Mouse (Mus musculus) liver, embryonic 12.5 days (tissue): ENCODE results near the gene Stx12. TPM values are rescaled to one million over a fixed set of nuclear protein-coding genes. Genes with fewer than 3 reads are reported as not detected.
A peak's percentile ranks its signal among the peaks of the same experiment; 100 is the strongest.
"Not testable (repeated sequence)": the region's sequence is repeated elsewhere in the genome, so short reads cannot be mapped to it uniquely, and the experiment has no call there.

Source experiments
- ATAC-seq: fragments of 200-750 bp; cut with Nextera tagmentation; 2 replicates; pipeline ENCODE4 v1.8.0; 2017; ENCODE audit warnings: moderate number of reproducible peaks, mild to moderate bottlenecking, moderate library complexity
- H3K27ac ChIP-seq: fragments of 300-500 bp; sonication (generic); 2 replicates; pipeline ENCODE4 v1.5.1; 2016; ENCODE audit warnings: mild to moderate bottlenecking
- H3K27me3 ChIP-seq: fragments of 300-500 bp; sonication (generic); replicated peaks from 2 replicates; pipeline ENCODE4 v1.6.1; 2016; ENCODE audit warnings: mild to moderate bottlenecking, moderate library complexity
- H3K36me3 ChIP-seq: fragments of 300-500 bp; sonication (generic); 2 replicates; pipeline ENCODE4 v1.6.1; 2016; ENCODE audit warnings: mild to moderate bottlenecking, moderate library complexity
- H3K4me1 ChIP-seq: fragments of 300-500 bp; sonication (generic); 2 replicates; pipeline ENCODE4 v1.6.1; 2016
- H3K4me2 ChIP-seq: fragments of 300-500 bp; sonication (generic); 2 replicates; pipeline ENCODE4 v1.6.1; 2016; ENCODE audit warnings: mild to moderate bottlenecking, moderate library complexity
- H3K4me3 ChIP-seq: fragments of 300-500 bp; sonication (generic); 2 replicates; pipeline ENCODE4 v1.5.1; 2016; ENCODE audit warnings: mild to moderate bottlenecking, moderate library complexity
- H3K9ac ChIP-seq: fragments of 300-500 bp; sonication (generic); 2 replicates; pipeline ENCODE4 v1.6.1; 2016; ENCODE audit warnings: mild to moderate bottlenecking, moderate library complexity
- H3K9me3 ChIP-seq: fragments of 300-500 bp; sonication (generic); replicated peaks from 2 replicates; pipeline ENCODE4 v1.6.1; 2016; ENCODE audit warnings: mild to moderate bottlenecking, moderate library complexity
- WGBS: fragments of 180-500 bp; shearing (Covaris S2); methylation state at CpG from one replicate; pipeline ENCODE4 v1.1.7; 2016; ENCODE audit not compliant: insufficient replicate concordance; 5-methylcytosine and 5-hydroxymethylcytosine counted together
- polyA plus RNA-seq: library from polyadenylated mRNA; unstranded; fragments of >200 nt; fragmentation: Nextera tagmentation; extraction: Ambion mirVana; gene quantifications from 2 replicates; pipeline ENCODE4 v1.2.1, GENCODE M21; 2016

Gene Stx12
- 21.0 and 21.7 TPM in 2 replicates for polyA plus RNA-seq

- H3K9ac ChIP-seq = peak within 1 kb of the TSS; percentile 92
- H3K4me3 ChIP-seq = peak within 1 kb of the TSS; percentile 83
- H3K27ac ChIP-seq = peak within 1 kb of the TSS; percentile 89
- peak; percentile 92 for ATAC-seq
- no peaks in the 10 kb centered on the region for H3K27me3 ChIP-seq
- no peaks in the 10 kb centered on the region for H3K9me3 ChIP-seq
- under 1% methylated on average over 72 of the region's 72 CpGs for WGBS
- H3K4me1 ChIP-seq = peaks cover 28% of the 10 kb centered on the region
- peaks cover 20% of the 10 kb centered on the region for H3K36me3 ChIP-seq
- H3K4me2 ChIP-seq = peak within 1 kb of the TSS; percentile 93
Observed at GRCm38 (mm10) chr4:132884064-132884843, at the start of gene Stx12. TSS of gene Stx12 (minus strand) at chr4:132884509.

GRCm38 (mm10) chr4:132932752-132933404 is 48.6 kb upstream of the Stx12 start:
- H3K4me2 ChIP-seq = no peak overlapping the region
- no peak overlapping the region for H3K27ac ChIP-seq
- ATAC-seq = no peak
- no peaks in the 10 kb centered on the region for H3K36me3 ChIP-seq
- H3K9ac ChIP-seq = no peak overlapping the region
- 65% methylated on average over 4 of the region's 4 CpGs for WGBS
- no peaks in the 10 kb centered on the region for H3K9me3 ChIP-seq
- no peak overlapping the region for H3K4me3 ChIP-seq
- H3K4me1 ChIP-seq = peaks cover 11% of the 10 kb centered on the region
- peaks cover 28% of the 10 kb centered on the region for H3K27me3 ChIP-seq

GRCm38 (mm10) chr4:132930784-132931183 is 46.5 kb upstream of the Stx12 start:
- H3K4me2 ChIP-seq = no peak overlapping the region
- no peak for ATAC-seq
- peaks cover 11% of the 10 kb centered on the region for H3K4me1 ChIP-seq
- no peak overlapping the region for H3K9ac ChIP-seq
- no peak overlapping the region for H3K4me3 ChIP-seq
- WGBS = 10% methylated on average over 8 of the region's 8 CpGs
- no peaks in the 10 kb centered on the region for H3K9me3 ChIP-seq
- no peak overlapping the region for H3K27ac ChIP-seq
- H3K27me3 ChIP-seq = peaks cover 22% of the 10 kb centered on the region
- no peaks in the 10 kb centered on the region for H3K36me3 ChIP-seq

- H3K4me2 ChIP-seq, H3K9ac ChIP-seq, H3K36me3 ChIP-seq, H3K4me3 ChIP-seq, H3K27ac ChIP-seq, ATAC-seq, H3K9me3 ChIP-seq: not testable (repeated sequence)
- peaks cover 20% of the 10 kb centered on the region for H3K4me1 ChIP-seq
- WGBS = 82% methylated on average over 2 of the region's 2 CpGs
- peaks cover 13% of the 10 kb centered on the region for H3K27me3 ChIP-seq
Observed at GRCm38 (mm10) chr4:132926520-132926919, 42.2 kb upstream of the Stx12 start.

- H3K4me3 ChIP-seq = peak within 1 kb of the TSS; percentile 85
- WGBS = under 1% methylated on average over 50 of the region's 53 CpGs
Observed at GRCm38 (mm10) chr4:132922558-132923008, 38.3 kb upstream of the Stx12 start, which contains the start of gene Fam76a. TSS of gene Fam76a (minus strand) at chr4:132922558.

GRCm38 (mm10) chr4:132922061-132922530 is 37.8 kb upstream of the Stx12 start:
- under 1% methylated on average over 42 of the region's 50 CpGs for WGBS
- Histone ChIP-seq H3K36me3 (peaks cover 30% of the 10 kb centered on the region), H3K27ac (peak overlapping the region; percentile 97), H3K9me3 (no peaks in the 10 kb centered on the region), H3K9ac (peak overlapping the region; percentile 92), H3K4me3 (peak overlapping the region; percentile 85), H3K27me3 (no peaks in the 10 kb centered on the region), H3K4me1 (peaks cover 37% of the 10 kb centered on the region), H3K4me2 (peak overlapping the region; percentile 75)
- peak; percentile 65 for ATAC-seq

More at GRCm38 (mm10) chr4:132922558-132923008, 38.3 kb upstream of the Stx12 start, which contains the start of gene Fam76a:
- H3K9me3 ChIP-seq = no peaks in the 10 kb centered on the region
- peak within 1 kb of the TSS; percentile 97 for H3K27ac ChIP-seq
- H3K9ac ChIP-seq = peak within 1 kb of the TSS; percentile 92
- H3K27me3 ChIP-seq = no peaks in the 10 kb centered on the region
- peak within 1 kb of the TSS; percentile 78 for H3K4me2 ChIP-seq
- peaks cover 37% of the 10 kb centered on the region for H3K4me1 ChIP-seq
- H3K36me3 ChIP-seq = peaks cover 25% of the 10 kb centered on the region
- peak; percentile 98 for ATAC-seq

GRCm38 (mm10) chr4:132921488-132921887 is 37.2 kb upstream of the Stx12 start:
- 31% methylated on average over 12 of the region's 12 CpGs for WGBS
- no peak for ATAC-seq
- H3K9ac ChIP-seq = peak overlapping the region; percentile 92
- no peaks in the 10 kb centered on the region for H3K9me3 ChIP-seq
- peak overlapping the region; percentile 85 for H3K4me3 ChIP-seq
- no peaks in the 10 kb centered on the region for H3K27me3 ChIP-seq
- peak overlapping the region; percentile 97 for H3K27ac ChIP-seq
- H3K4me2 ChIP-seq = peak overlapping the region; percentile 75
- H3K36me3 ChIP-seq = peaks cover 33% of the 10 kb centered on the region
- H3K4me1 ChIP-seq = peaks cover 37% of the 10 kb centered on the region

- H3K27me3 ChIP-seq = no peaks in the 10 kb centered on the region
- H3K9me3 ChIP-seq = no peaks in the 10 kb centered on the region
- no peak overlapping the region for H3K4me3 ChIP-seq
- no peak for ATAC-seq
- 75% methylated on average over 4 of the region's 4 CpGs for WGBS
- peak overlapping the region; percentile 97 for H3K27ac ChIP-seq
- H3K4me2 ChIP-seq = no peak overlapping the region
- H3K36me3 ChIP-seq = peaks cover 46% of the 10 kb centered on the region
- peaks cover 37% of the 10 kb centered on the region for H3K4me1 ChIP-seq
- no peak overlapping the region for H3K9ac ChIP-seq
Observed at GRCm38 (mm10) chr4:132920171-132920570, 35.9 kb upstream of the Stx12 start.

- H3K9me3 ChIP-seq, ATAC-seq, H3K27ac ChIP-seq, H3K27me3 ChIP-seq, H3K4me2 ChIP-seq, H3K9ac ChIP-seq, H3K4me3 ChIP-seq: not testable (repeated sequence)
- peaks cover 24% of the 10 kb centered on the region for H3K4me1 ChIP-seq
- H3K36me3 ChIP-seq = peaks cover 62% of the 10 kb centered on the region
- WGBS = 76% methylated on average over 6 of the region's 6 CpGs
Observed at GRCm38 (mm10) chr4:132918493-132918892, 34.2 kb upstream of the Stx12 start.

GRCm38 (mm10) chr4:132912156-132912555 is 27.8 kb upstream of the Stx12 start:
- peaks cover 87% of the 10 kb centered on the region for H3K36me3 ChIP-seq
- 78% methylated on average over 6 of the region's 6 CpGs for WGBS
- ATAC-seq = no peak

GRCm38 (mm10) chr4:132905843-132906360 is 21.6 kb upstream of the Stx12 start:
- Histone ChIP-seq H3K4me3 (no peak overlapping the region), H3K9me3 (no peaks in the 10 kb centered on the region), H3K4me2 (no peak overlapping the region), H3K27ac (no peak overlapping the region), H3K27me3 (no peaks in the 10 kb centered on the region), H3K4me1 (peaks cover 6% of the 10 kb centered on the region; the same call in 1 of the 2 replicates), H3K9ac (no peak overlapping the region), H3K36me3 (peaks cover 80% of the 10 kb centered on the region)
- no peak for ATAC-seq
- 90% methylated on average over 5 of the region's 5 CpGs for WGBS

More at GRCm38 (mm10) chr4:132912156-132912555, 27.8 kb upstream of the Stx12 start:
- H3K9ac ChIP-seq = no peak overlapping the region
- H3K4me3 ChIP-seq = no peak overlapping the region
- no peak overlapping the region for H3K4me2 ChIP-seq
- no peaks in the 10 kb centered on the region for H3K27me3 ChIP-seq
- H3K4me1 ChIP-seq = no peaks in the 10 kb centered on the region
- no peaks in the 10 kb centered on the region for H3K9me3 ChIP-seq
- no peak overlapping the region for H3K27ac ChIP-seq
